Comparison of ENCODE assay signal across 8 mouse cellular contexts in the genomic region with DNA sequence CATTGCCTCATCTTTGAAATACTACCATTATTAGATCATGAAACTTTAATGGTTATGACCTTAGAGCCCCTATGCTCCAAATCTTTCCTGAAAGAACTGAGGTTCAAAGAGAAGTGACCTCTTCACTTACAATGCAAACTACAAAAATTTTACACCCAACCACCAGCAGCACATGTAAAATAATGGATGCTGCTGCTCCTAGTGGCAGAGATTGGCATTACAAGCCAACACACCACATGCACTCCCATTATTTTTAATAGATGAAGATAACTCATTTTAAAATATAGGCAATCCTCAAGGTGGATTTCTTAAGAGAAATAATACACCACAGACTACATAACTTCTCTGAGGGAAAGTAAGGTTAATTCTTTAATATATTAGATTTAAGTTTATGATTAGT. TPM values are rescaled to one million over a fixed set of nuclear protein-coding genes. Genes with fewer than 3 reads are reported as not detected.
DNase-seq lines count a peak whose midpoint lies in the region; ATAC-seq and TF ChIP-seq lines count a peak whose summit lies in the region.
"Had no signal": no experiment of that assay in that cellular context is flagged by ENCODE, and none has a peak within 500 bp of the region (broad histone marks: within the 10 kb centered on the region; RNA-seq: fewer than 3 reads in every experiment).

No protein-coding gene starts in this region.

- TF ChIP-seq CTCF in midbrain, postnatal 0 days (IDR thresholded peaks at IDR 0.05), result peak; percentile 78

- H3K4me1 ChIP-seq in midbrain, postnatal 0 days (ENCODE audit: insufficient read depth, low read length), result no peaks in the 10 kb centered on the region
- no peaks in the 10 kb centered on the region for H3K4me1 ChIP-seq in midbrain, embryonic 13.5 days (replicated peaks)
- H3K4me1 ChIP-seq in liver, embryonic 13.5 days (replicated peaks), result no peaks in the 10 kb centered on the region
- H3K4me1 ChIP-seq: midbrain, embryonic 12.5 days had no signal

- H3K4me2 ChIP-seq in midbrain, postnatal 0 days (ENCODE audit: low read depth, low read length, poor library complexity, severe bottlenecking), result no peak overlapping the region
- no peak overlapping the region for H3K4me2 ChIP-seq in midbrain, embryonic 13.5 days (replicated peaks)
- no peak overlapping the region for H3K4me2 ChIP-seq in liver, embryonic 13.5 days
- H3K4me2 ChIP-seq: midbrain, embryonic 12.5 days had no signal

- H3K4me3 ChIP-seq in midbrain, postnatal 0 days (ENCODE audit: low read depth, low read length), result no peak overlapping the region
- H3K4me3 ChIP-seq in midbrain, embryonic 13.5 days (replicated peaks), result no peak overlapping the region
- H3K4me3 ChIP-seq in liver, embryonic 13.5 days (replicated peaks), result no peak overlapping the region
- H3K4me3 ChIP-seq: midbrain, embryonic 12.5 days had no signal

- peak; percentile 34 for DNase-seq in midbrain, postnatal 0 days (ENCODE audit: low spot score)
- DNase-seq in Muller cell, postnatal 12 days (ENCODE audit: inconsistent ontology term), result peak; percentile 35
- peak; percentile 19 for DNase-seq in c-Kit-negative CD71-positive TER-119-positive erythroid progenitor cells, embryonic 14.5 days (ENCODE audit: low read depth, low spot score)
- DNase-seq in liver, embryonic 13.5 days, result peak; percentile 4
- peak; percentile 15 to 63 for DNase-seq in spleen, postnatal 10 days (ENCODE audit: low spot score in 2 of 2)

- H3K36me3 ChIP-seq in midbrain, postnatal 0 days (ENCODE audit: insufficient read depth, low read length), result no peaks in the 10 kb centered on the region
- H3K36me3 ChIP-seq in midbrain, embryonic 13.5 days, result no peaks in the 10 kb centered on the region
- H3K36me3 ChIP-seq in liver, embryonic 13.5 days, result no peaks in the 10 kb centered on the region
- H3K36me3 ChIP-seq: midbrain, embryonic 12.5 days had no signal

- H3K9ac ChIP-seq in midbrain, postnatal 0 days (replicated peaks; ENCODE audit: low read length, poor library complexity, severe bottlenecking), result no peak overlapping the region
- H3K9ac ChIP-seq in midbrain, embryonic 13.5 days (replicated peaks), result no peak overlapping the region
- H3K9ac ChIP-seq in liver, embryonic 13.5 days, result no peak overlapping the region
- H3K9ac ChIP-seq: midbrain, embryonic 12.5 days had no signal

- no peaks in the 10 kb centered on the region for H3K9me3 ChIP-seq in midbrain, postnatal 0 days (ENCODE audit: low read length)
- H3K9me3 ChIP-seq in midbrain, embryonic 13.5 days, result no peaks in the 10 kb centered on the region
- peaks cover 4% of the 10 kb centered on the region; the same call in 1 of the 2 replicates for H3K9me3 ChIP-seq in liver, embryonic 13.5 days (replicated peaks)
- H3K9me3 ChIP-seq: midbrain, embryonic 12.5 days had no signal

- no peak for ATAC-seq in midbrain, postnatal 0 days (ENCODE audit: low FRiP score)
- no peak for ATAC-seq in midbrain, embryonic 13.5 days
- ATAC-seq in granulocyte monocyte progenitor cell, adult 5-6 weeks (replicated peaks; ENCODE audit: poor library complexity, severe bottlenecking), result peak; percentile 50
- no peak for ATAC-seq in liver, embryonic 13.5 days (ENCODE audit: low read depth)

- no peak overlapping the region for H3K27ac ChIP-seq in midbrain, postnatal 0 days (ENCODE audit: low read depth, low read length)
- H3K27ac ChIP-seq in midbrain, embryonic 13.5 days, result no peak overlapping the region
- no peak overlapping the region for H3K27ac ChIP-seq in liver, embryonic 13.5 days
- H3K27ac ChIP-seq: midbrain, embryonic 12.5 days had no signal

- no peaks in the 10 kb centered on the region for H3K27me3 ChIP-seq in midbrain, postnatal 0 days (ENCODE audit: insufficient read depth, low read length)
- H3K27me3 ChIP-seq in midbrain, embryonic 13.5 days, result no peaks in the 10 kb centered on the region
- no peaks in the 10 kb centered on the region for H3K27me3 ChIP-seq in liver, embryonic 13.5 days
- H3K27me3 ChIP-seq: midbrain, embryonic 12.5 days had no signal

RNA-seq across cellular contexts. Expression of gene Cpped1, which starts 31.2 kb away (rescaled TPM):
- total RNA-seq in midbrain, postnatal 0 days (2014; rRNA removed), result 20.7 and 20.9 TPM in 2 replicates
- polyA plus RNA-seq in midbrain, postnatal 0 days (2015; fragmentation: Nextera tagmentation; extraction: Ambion mirVana), result 18.8 and 19.2 TPM in 2 replicates
- polyA plus RNA-seq in midbrain, embryonic 13.5 days (2015; fragmentation: Nextera tagmentation; extraction: Ambion mirVana), result 15.1 and 17.6 TPM in 2 replicates
- 20.4 and 32.9 TPM in 2 replicates for total RNA-seq in granulocyte monocyte progenitor cell, adult 5-6 weeks (2014; fragmentation: Nextera tagmentation)
- total RNA-seq in granulocyte monocyte progenitor cell, adult 5-6 weeks (2017), result 14.2 and 23.7 TPM in 2 replicates
- polyA plus RNA-seq in liver, embryonic 13.5 days (2015; fragmentation: Nextera tagmentation; extraction: Ambion mirVana), result 9.8 and 12.8 TPM in 2 replicates

RNA-seq across cellular contexts. Expression of gene Shisa9, which starts 43.4 kb away (rescaled TPM):
- 72.7 and 87.7 TPM in 2 replicates for total RNA-seq in midbrain, postnatal 0 days (2014; rRNA removed)
- polyA plus RNA-seq in midbrain, postnatal 0 days (2015; fragmentation: Nextera tagmentation; extraction: Ambion mirVana), result 23.6 and 25.7 TPM in 2 replicates
- 4.6 and 4.7 TPM in 2 replicates for polyA plus RNA-seq in midbrain, embryonic 13.5 days (2015; fragmentation: Nextera tagmentation; extraction: Ambion mirVana)
- total RNA-seq in granulocyte monocyte progenitor cell, adult 5-6 weeks (2014; fragmentation: Nextera tagmentation), result not detected in 2 replicates
- not detected in 2 replicates for total RNA-seq in granulocyte monocyte progenitor cell, adult 5-6 weeks (2017)
- polyA plus RNA-seq in liver, embryonic 13.5 days (2015; fragmentation: Nextera tagmentation; extraction: Ambion mirVana), result 0.23 and 0.25 TPM in 2 replicates
